Mouse (Mus musculus): ENCODE results near the gene Gm4177.
"Not testable (repeated sequence)": the region's sequence is repeated elsewhere in the genome, so short reads cannot be mapped to it uniquely, and the experiment has no call there.

Gene Gm4177

DNA sequence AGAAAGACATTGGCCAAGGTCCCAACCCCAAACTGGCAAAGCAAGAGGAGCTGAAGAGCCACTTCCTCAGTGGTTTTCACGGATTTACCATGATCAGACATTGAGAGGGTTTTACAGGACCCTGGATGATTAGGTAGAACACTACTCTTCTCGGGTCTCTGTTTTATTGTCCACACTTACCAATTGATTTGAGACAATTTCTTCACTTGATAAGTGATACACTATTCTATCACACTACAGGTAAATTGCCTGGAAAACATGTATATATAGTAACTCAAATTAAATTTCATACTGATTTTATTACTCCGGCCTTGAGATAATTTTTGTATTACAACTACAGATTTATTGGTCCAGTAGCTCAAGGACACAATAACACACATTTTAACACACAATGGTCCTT is at the start of gene Gm4177:
Gene Gm4177 (minus strand): TSS at position 101 of the 400 bp plus-strand sequence.
- not testable (repeated sequence) for DNase-seq

DNA sequence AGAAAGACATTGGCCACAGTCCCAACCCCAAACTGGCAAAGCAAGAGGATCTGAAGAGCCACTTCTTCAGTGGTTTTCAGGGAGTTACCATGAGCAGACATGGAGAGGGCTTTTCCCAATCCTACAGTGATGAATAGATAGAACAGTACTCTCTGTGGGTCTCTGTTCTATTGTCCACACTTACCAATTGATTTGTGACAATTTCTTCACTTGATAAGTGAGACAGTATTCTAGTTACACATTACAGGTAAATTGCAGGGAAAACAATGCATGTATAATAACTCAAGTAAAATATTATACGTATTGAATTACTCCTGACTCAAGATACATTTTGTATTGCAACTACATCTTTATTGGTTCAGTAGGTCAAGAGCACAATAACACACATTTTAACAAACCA is 47.6 kb upstream of the Gm4177 start, which contains the start of gene Gm5725:
Gene Gm5725 (minus strand): TSS at position 101 of the 400 bp plus-strand sequence.
- not testable (repeated sequence) for DNase-seq

DNA sequence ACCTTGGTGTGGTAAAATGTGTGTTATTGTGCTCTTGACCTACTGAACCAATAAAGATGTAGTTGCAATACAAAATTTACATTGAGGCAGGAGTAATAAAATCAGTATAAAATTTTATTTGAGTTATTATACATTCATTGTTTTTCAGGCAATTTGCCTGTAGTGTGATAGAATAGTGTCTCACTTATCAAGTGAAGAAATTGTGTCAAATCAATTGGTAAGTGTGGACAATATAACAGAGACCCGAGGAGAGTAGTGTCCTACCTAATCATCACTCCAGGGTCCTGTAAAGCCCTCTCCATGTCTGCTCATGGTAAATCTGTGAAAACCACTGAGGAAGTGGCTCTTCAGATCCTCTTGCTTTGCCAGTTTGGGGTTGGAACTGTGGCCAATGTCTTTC is 35.5 kb upstream of the Gm4177 start, which contains the start of gene Vmn1r135:
Gene Vmn1r135 (plus strand): TSS at position 301 of the 400 bp plus-strand sequence.
- not testable (repeated sequence) for DNase-seq

DNA sequence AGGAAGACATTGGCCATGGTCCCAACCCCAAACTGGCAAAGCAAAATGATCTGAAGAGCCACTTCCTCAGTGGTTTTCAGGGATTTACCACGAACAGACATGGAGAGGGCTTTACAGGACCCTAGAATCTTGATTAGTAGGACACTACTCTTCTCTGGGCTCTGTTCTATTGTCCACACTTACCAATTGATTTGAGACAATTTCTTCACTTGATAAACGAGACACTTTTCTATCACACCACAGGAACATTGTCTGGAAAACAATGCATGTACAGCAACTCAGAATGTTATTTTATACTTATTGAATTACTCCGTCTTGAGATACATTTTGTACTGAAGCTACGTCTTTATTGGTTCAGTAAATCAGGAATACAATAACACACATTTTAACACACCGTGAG is 35.2 kb downstream of the Gm4177 start, which contains the start of gene Gm4175:
Gene Gm4175 (minus strand): TSS at position 101 of the 400 bp plus-strand sequence.
- DNase-seq, result not testable (repeated sequence)

Data from spleen, adult 18-20 months (tissue).